Mouse (Mus musculus) NIH3T3 (cell line): ENCODE measurements at regions not wholly inside any gene's neighbourhood (a gene's known extent, or its start where the extent isn't known, plus 50 kb on each side); places are given as distances from the start of the nearest gene placed in this dataset.

Experiments used
- DNase-seq: peaks from one replicate; pipeline ENCODE4 v3.0.0-alpha.2; 2012; ENCODE audit warnings: low read depth

DNA sequence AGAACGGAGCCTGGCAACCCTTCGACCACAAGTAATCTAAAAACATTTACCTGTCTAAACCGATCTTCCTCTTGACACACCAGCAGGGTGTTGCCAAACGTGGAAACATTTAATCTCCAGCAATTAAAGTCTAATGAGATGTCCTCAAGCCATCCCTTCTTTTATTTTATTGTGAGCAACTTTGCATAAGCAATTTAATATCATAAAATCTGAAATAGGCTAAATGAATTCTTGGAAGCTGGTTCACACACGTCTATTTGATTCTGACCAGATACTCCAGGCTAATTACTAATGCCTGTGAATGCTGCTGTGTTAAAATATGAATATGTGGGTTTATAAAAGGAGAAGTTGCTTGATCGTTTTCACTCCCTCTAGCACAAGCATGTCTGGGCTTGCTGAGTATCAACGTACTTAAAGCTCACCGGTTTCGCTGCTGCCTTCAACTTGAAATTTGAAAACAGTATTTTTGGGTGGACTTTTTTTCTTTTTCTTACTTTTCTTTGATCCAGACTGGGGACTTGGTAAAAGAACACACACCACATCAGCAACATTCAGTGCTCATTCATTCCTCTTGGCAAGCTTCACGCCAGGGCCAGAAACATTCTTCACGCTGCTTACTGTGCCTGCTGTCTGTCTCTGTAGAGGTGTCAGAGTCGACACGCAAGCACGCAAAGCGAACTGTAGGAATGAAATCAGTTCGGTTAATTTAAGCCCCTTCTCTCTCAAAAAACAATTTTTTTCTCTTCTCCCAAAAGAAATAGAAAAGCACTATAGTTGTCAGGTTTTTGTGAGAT lies 194.4 kb downstream of the Npr3 start:
- no peak for DNase-seq

GRCm38 (mm10) chr15:11701246-11701645 lies 205.8 kb downstream of the Npr3 start:
- no peak for DNase-seq

GRCm38 (mm10) chr15:11699929-11700328 lies 207.2 kb downstream of the Npr3 start:
- DNase-seq: peak; percentile 39

GRCm38 (mm10) chr15:11697060-11697459 lies 210.0 kb downstream of the Npr3 start:
- DNase-seq: no peak

GRCm38 (mm10) chr15:11693772-11694270 lies 213.3 kb downstream of the Npr3 start:
- no peak for DNase-seq

GRCm38 (mm10) chr15:11664839-11665379 lies 242.2 kb downstream of the Npr3 start:
- DNase-seq: no peak

GRCm38 (mm10) chr15:11655168-11655567 lies 251.9 kb downstream of the Npr3 start:
- DNase-seq: no peak

GRCm38 (mm10) chr15:11646241-11646640 lies 246.8 kb upstream of the Tars start:
- no peak for DNase-seq

DNA sequence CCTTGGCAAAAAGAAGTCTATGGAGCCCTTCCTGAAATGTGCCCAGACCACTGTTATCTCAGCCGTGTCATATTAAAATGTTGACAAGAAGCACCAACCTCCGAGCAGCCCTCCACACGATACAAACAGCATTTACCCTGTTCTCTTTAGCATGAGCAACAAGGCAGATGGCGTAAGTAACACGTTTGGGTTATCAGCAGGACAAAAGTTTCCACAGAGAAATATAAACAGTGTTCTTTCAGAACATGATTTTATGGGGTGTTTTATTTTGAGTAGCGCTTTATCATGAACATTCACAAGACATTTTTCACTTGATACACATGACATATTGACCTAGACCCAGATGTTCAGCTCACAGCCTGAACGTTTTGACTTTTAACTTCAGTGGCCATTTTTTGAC lies 245.3 kb upstream of the Tars start:
- no peak for DNase-seq

GRCm38 (mm10) chr15:11630654-11631053 lies 231.2 kb upstream of the Tars start:
- DNase-seq: peak; percentile 40

GRCm38 (mm10) chr15:11626433-11626832 lies 227.0 kb upstream of the Tars start:
- DNase-seq: no peak

- DNase-seq: no peak
Observed at GRCm38 (mm10) chr15:11612416-11612815, 213.0 kb upstream of the Tars start.

DNA sequence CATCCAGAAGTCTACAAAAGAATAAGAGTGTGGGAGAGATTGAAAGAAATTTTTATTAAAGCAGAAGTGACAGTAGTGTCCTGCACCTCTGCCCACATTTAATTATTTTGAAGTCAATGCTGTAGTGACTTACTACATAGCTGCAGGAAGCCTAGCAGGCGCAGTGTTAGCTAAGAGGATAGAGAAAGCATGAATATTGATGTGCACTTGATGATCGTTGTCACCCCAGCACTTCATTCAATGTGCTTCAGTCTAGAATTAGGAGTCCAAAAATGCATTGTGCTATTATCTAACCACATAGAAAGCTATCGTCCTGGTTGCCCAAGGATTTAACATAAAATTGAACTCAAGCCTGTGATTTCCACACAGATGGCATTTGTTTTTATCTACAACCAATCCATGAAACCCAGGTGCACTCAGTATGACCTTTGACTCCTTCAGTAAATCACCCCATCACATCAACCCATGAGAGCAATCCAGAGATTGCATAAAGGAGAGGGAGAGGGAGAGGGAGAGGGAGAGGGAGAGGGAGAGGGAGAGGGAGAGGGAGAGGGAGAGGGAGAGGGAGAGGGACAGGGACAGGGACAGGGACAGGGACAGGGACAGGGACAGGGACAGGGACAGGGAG lies 210.7 kb upstream of the Tars start:
- no peak for DNase-seq

DNA sequence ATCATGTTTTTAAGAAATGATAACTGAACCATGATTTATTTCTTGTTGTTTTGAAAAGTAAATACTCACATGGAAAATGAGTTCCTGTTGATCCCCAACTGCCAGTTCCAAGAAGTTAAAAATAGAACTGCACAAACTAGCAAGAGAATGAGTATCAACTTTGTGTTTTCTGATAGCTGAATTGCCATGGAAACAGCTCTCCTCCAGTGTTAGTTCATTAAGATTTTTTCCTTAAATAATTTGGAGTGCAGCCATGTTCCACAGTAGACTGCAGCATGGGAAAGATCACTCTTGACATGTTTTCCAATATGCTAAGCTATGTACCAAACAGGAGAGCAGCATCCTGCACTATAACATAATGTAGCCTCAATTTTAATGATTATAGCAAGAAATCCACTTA lies 208.0 kb upstream of the Tars start:
- DNase-seq: no peak

DNA sequence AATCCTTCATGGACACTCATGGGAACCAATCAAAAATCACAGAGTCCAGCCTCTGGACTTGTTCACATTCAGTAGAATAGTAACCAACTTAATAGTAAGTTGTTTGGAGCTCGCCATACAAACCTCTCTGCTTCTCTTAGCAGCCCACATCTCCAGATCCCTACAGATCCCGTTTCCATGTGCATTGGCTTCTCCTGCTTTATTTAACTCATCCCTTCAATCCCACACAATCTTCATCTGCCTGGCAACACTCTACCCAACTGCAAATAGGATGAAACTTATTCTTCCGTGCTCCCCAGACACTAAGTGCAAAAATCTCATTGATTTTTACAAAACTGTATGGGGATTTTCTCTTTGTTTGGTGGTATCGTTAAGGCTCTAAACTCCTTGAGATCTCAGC lies 206.2 kb upstream of the Tars start:
- no peak for DNase-seq

GRCm38 (mm10) chr15:11597021-11597420 lies 197.6 kb upstream of the Tars start:
- no peak for DNase-seq

- peak; percentile 78 for DNase-seq
Observed at GRCm38 (mm10) chr15:11590542-11591116, 191.2 kb upstream of the Tars start.

GRCm38 (mm10) chr15:11589795-11590194 lies 190.3 kb upstream of the Tars start:
- peak; percentile 5 for DNase-seq

- peak; percentile 19 for DNase-seq
Observed at GRCm38 (mm10) chr15:11586384-11586783, 186.9 kb upstream of the Tars start.

- DNase-seq: no peak
Observed at GRCm38 (mm10) chr15:11584155-11584554, 184.7 kb upstream of the Tars start.

- no peak for DNase-seq
Observed at GRCm38 (mm10) chr15:11578331-11578730, 178.9 kb upstream of the Tars start.

GRCm38 (mm10) chr15:11574359-11574758 lies 174.9 kb upstream of the Tars start:
- DNase-seq: peak; percentile 85

DNA sequence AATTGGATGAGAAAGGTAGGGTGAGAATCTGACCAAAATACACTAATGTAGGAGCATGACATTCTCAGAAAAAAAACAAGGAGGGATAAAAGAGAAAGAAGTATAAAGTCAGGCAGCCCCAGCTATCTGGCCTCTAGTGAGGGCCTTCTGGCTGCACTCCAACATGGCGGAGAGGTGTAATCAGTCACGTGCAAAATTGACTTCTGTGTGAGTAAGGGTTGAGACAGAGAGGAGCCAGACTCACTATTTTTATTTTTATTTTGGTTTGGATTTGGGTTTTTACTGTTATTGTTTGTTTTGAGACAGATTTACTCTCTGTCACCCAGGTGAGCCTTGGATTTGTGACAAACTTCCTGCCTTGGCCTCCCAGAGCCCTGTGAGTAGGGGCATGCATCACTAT lies 174.0 kb upstream of the Tars start:
- peak; percentile 54 for DNase-seq
